Mouse (Mus musculus): Measurements from ENCODE around the gene CK137956.

DNA sequence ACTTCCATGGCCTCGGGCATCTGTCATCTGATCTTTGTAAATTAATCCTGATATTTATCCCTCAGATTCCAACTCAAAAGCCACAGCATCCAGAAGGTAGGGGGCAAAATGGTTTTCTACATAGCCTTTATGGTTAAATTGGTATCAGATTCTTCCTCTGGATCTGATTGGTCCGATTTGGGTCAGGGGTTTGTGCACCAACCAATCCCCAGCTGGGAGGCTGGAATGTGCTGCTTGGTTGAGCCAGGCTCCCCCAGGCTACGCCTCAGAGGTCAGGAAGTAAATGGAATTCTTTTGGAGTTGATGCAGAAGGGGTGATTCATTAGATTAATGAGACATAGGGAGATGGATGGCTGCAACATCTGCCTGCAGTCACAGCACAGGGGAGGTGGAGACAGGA, 66.8 kb downstream of the CK137956 start:
- no peak for TF ChIP-seq CTCF (IDR thresholded peaks at IDR 0.05)
- TF ChIP-seq EP300 (IDR thresholded peaks at IDR 0.05) = no peak

Data from lung, postnatal 0 days (tissue).